ENCODE assay signal across 7 mouse cellular contexts in the genomic region with DNA sequence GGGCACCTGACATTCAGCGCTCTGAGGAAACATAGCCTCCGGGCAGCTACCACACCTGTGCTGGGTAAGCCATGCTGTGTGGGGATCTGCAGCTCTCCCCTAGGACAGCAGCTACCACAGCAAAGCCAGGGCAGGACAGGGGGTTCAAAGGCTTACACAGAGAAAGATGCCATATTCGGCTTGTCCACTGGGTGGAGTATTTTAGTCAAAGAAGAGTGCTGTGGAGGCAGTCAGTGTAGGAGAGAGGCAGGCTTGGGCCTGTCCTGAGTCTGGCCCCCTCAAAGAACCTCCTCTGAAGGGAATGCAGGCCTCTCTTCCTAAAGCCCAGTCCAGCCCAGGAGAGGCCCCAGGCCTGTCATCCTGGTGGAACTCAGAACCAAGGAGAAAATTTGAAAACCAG. TPM values are rescaled to one million over a fixed set of nuclear protein-coding genes. Genes with fewer than 3 reads are reported as not detected.
DNase-seq lines count a peak whose midpoint lies in the region; ATAC-seq and TF ChIP-seq lines count a peak whose summit lies in the region.

No protein-coding gene starts in this region.

- WGBS in intestine, embryonic 14.5 days, result 20% methylated on average over 3 of the region's 3 CpGs
- WGBS in midbrain, embryonic 10.5 days, result 18% methylated on average over 3 of the region's 3 CpGs
- 19% methylated on average over 3 of the region's 3 CpGs for WGBS in small intestine, adult 2 months

- H3K9ac ChIP-seq in intestine, embryonic 14.5 days (ENCODE audit: low read length), result no peak overlapping the region

- peak; percentile 53; the same call in 1 of the 2 replicates for TF ChIP-seq CTCF in small intestine, adult 2 months (IDR thresholded peaks at IDR 0.05; ENCODE audit: extremely low read depth, insufficient read length, insufficient replicate concordance, low read depth, low read length)

- no peak overlapping the region for H3K27ac ChIP-seq in intestine, embryonic 14.5 days (ENCODE audit: low read depth)
- H3K27ac ChIP-seq in midbrain, embryonic 10.5 days (replicated peaks), result peak overlapping the region; percentile 28; the same call in 1 of the 2 replicates
- H3K27ac ChIP-seq in small intestine, adult 2 months (ENCODE audit: insufficient read depth, low read depth, low read length), result no peak overlapping the region

- H3K4me3 ChIP-seq in intestine, embryonic 14.5 days (ENCODE audit: low read depth, low read length), result no peak overlapping the region
- H3K4me3 ChIP-seq in midbrain, embryonic 10.5 days, result no peak overlapping the region
- no peak overlapping the region for H3K4me3 ChIP-seq in small intestine, adult 2 months (ENCODE audit: low read depth, low read length)

- no peaks in the 10 kb centered on the region for H3K36me3 ChIP-seq in intestine, embryonic 14.5 days (ENCODE audit: control insufficient read depth, insufficient read depth, low read length)
- H3K36me3 ChIP-seq in midbrain, embryonic 10.5 days, result no peaks in the 10 kb centered on the region
- H3K36me3 ChIP-seq in small intestine, adult 2 months (ENCODE audit: control insufficient read depth, insufficient read depth, low read length), result no peaks in the 10 kb centered on the region

- no peak overlapping the region for H3K4me2 ChIP-seq in intestine, embryonic 14.5 days (ENCODE audit: low read length)

- no peak for TF ChIP-seq POLR2A in small intestine, adult 2 months (IDR thresholded peaks at IDR 0.05; ENCODE audit: low read depth, low read length)

- peak; percentile 88 for ATAC-seq in intestine, embryonic 14.5 days (replicated peaks; ENCODE audit: low FRiP score, low TSS enrichment, low read depth)

- no peaks in the 10 kb centered on the region for H3K4me1 ChIP-seq in intestine, embryonic 14.5 days (replicated peaks; ENCODE audit: control insufficient read depth, insufficient read depth, low read length)
- peaks cover 33% of the 10 kb centered on the region for H3K4me1 ChIP-seq in midbrain, embryonic 10.5 days
- H3K4me1 ChIP-seq in small intestine, adult 2 months (ENCODE audit: control insufficient read depth, insufficient read depth, insufficient read length, low read length), result no peaks in the 10 kb centered on the region

- no peaks in the 10 kb centered on the region for H3K9me3 ChIP-seq in intestine, embryonic 14.5 days (ENCODE audit: control insufficient read depth, low read length)
- 0 out of 2 replicates have a peak, but pooled peaks cover 3% of the 10 kb centered on the region for H3K9me3 ChIP-seq in midbrain, embryonic 10.5 days (replicated peaks)

- DNase-seq in adrenal gland, postnatal 10 days, result peak; percentile 87
- DNase-seq in embryo, embryonic 11 days, result peak; percentile 88
- DNase-seq in gastrocnemius, postnatal 36 days, result peak; percentile 19 to 53
- DNase-seq in intestine, embryonic 14.5 days (ENCODE audit: low spot score), result peak; percentile 86
- DNase-seq in left cerebral cortex, postnatal 10 days (ENCODE audit: extremely low spot score in 1 of 2, low spot score in 2 of 2), result peak; percentile 66 to 82
- peak; percentile 71 for DNase-seq in midbrain, embryonic 10.5 days (ENCODE audit: low spot score)

- H3K27me3 ChIP-seq in intestine, embryonic 14.5 days (replicated peaks; ENCODE audit: control insufficient read depth, insufficient read depth, low read length), result no peaks in the 10 kb centered on the region
- H3K27me3 ChIP-seq in midbrain, embryonic 10.5 days (ENCODE audit: low read depth, poor library complexity, severe bottlenecking), result peaks cover 48% of the 10 kb centered on the region
- H3K27me3 ChIP-seq in small intestine, adult 2 months (ENCODE audit: control insufficient read depth, insufficient read depth, low read length), result no peaks in the 10 kb centered on the region

- intact Hi-C loops in gastrocnemius, postnatal 36 days (cut with DNase I), result loop anchor here (2.0 to 5.0 kb wide), 2 partner anchors 85 to 161 kb away; no protein-coding TSS in a partner anchor
- intact Hi-C loops in left cerebral cortex, postnatal 10 days (cut with DNase I), result loop anchor here (2.0 to 10.0 kb wide), 3 partner anchors 161 to 723 kb away; no protein-coding TSS in a partner anchor

RNA-seq across cellular contexts. Expression of a gene that starts 4.4 kb away (rescaled TPM):
- total RNA-seq in adrenal gland, postnatal 10 days (2021), result 10 to 100 TPM in 1 of 2 experiments, 1 to 10 TPM in 1; 6.8 to 49.9 TPM
- total RNA-seq in gastrocnemius, postnatal 36 days (2021), result 10 to 100 TPM; 32.1 to 71.4 TPM
- 0.42 and 0.66 TPM in 2 replicates for polyA plus RNA-seq in intestine, embryonic 14.5 days (2014; fragmentation: Nextera tagmentation; extraction: Ambion mirVana)
- total RNA-seq in left cerebral cortex, postnatal 10 days (2021), result under 1 TPM; 0.45 to 0.73 TPM
- not detected in 2 replicates for polyA plus RNA-seq in midbrain, embryonic 10.5 days (2016; fragmentation: Nextera tagmentation; extraction: Ambion mirVana)
- 0.77 and 1.1 TPM in 2 replicates for polyA plus RNA-seq in small intestine, adult 2 months (2012; rRNA removed)

Comparison
In these comparisons a context has a peak if more than half of its experiments do, and no peak if none do; other contexts are left out.
1. DNase-seq: peak in every context shown above with its lines; median percentile 88 in embryo, embryonic 11 days; 87 in adrenal gland, postnatal 10 days; 86 in intestine, embryonic 14.5 days; 74 in left cerebral cortex, postnatal 10 days; 71 in midbrain, embryonic 10.5 days; 36 in gastrocnemius, postnatal 36 days.
2. RNA of a gene that starts 4.4 kb away (total RNA-seq): 32.1 to 71.4 TPM in gastrocnemius, postnatal 36 days and 6.8 to 49.9 TPM in adrenal gland, postnatal 10 days; 0.45 to 0.73 TPM in left cerebral cortex, postnatal 10 days; every median in the first group is over 4 times any median in the second.